Mouse (Mus musculus): ENCODE data around the gene Tex14. TPM values are rescaled to one million over a fixed set of nuclear protein-coding genes. Genes with fewer than 3 reads are reported as not detected.

Tex14 gene
- polyA plus RNA-seq, 1 experiment = 0.08 TPM

- 80% methylated on average over 3 of the region's 3 CpGs for WGBS
- H3K27me3 ChIP-seq (replicated peaks; ENCODE audit: control insufficient read depth, insufficient read depth, low read length) = no peaks in the 10 kb centered on the region
- H3K27ac ChIP-seq (ENCODE audit: insufficient read depth, low read depth, low read length) = no peak overlapping the region
- TF ChIP-seq CTCF (conservative IDR thresholded peaks at IDR 0.05; ENCODE audit: insufficient read depth, insufficient read length, low read depth, low read length) = no peak
- TF ChIP-seq POLR2A (IDR thresholded peaks at IDR 0.05; ENCODE audit: low read depth, low read length) = no peak
- no peaks in the 10 kb centered on the region for H3K36me3 ChIP-seq (ENCODE audit: control insufficient read depth, insufficient read depth, low read length)
- H3K4me3 ChIP-seq (ENCODE audit: insufficient read depth, low read depth, low read length) = no peak overlapping the region
- no peak for DNase-seq
- no peaks in the 10 kb centered on the region for H3K4me1 ChIP-seq (ENCODE audit: control insufficient read depth, insufficient read depth, low read length)
Observed at GRCm38 (mm10) chr11:87527364-87527763, 122.5 kb downstream of the Tex14 start.

GRCm38 (mm10) chr11:87527990-87528389 is 123.1 kb downstream of the Tex14 start:
- DNase-seq = no peak
- TF ChIP-seq CTCF (conservative IDR thresholded peaks at IDR 0.05; ENCODE audit: insufficient read depth, insufficient read length, low read depth, low read length) (no peak), POLR2A (IDR thresholded peaks at IDR 0.05; ENCODE audit: low read depth, low read length) (no peak)
- Histone ChIP-seq H3K27ac (ENCODE audit: insufficient read depth, low read depth, low read length) (no peak overlapping the region), H3K27me3 (replicated peaks; ENCODE audit: control insufficient read depth, insufficient read depth, low read length) (no peaks in the 10 kb centered on the region), H3K4me1 (ENCODE audit: control insufficient read depth, insufficient read depth, low read length) (no peaks in the 10 kb centered on the region), H3K4me3 (ENCODE audit: insufficient read depth, low read depth, low read length) (no peak overlapping the region), H3K36me3 (ENCODE audit: control insufficient read depth, insufficient read depth, low read length) (no peaks in the 10 kb centered on the region)
- WGBS = 63% methylated on average over 4 of the region's 4 CpGs

- H3K36me3 ChIP-seq (ENCODE audit: control insufficient read depth, insufficient read depth, low read length) = no peaks in the 10 kb centered on the region
- WGBS = 65% methylated on average over 6 of the region's 6 CpGs
- no peak overlapping the region for H3K27ac ChIP-seq (ENCODE audit: insufficient read depth, low read depth, low read length)
- H3K4me1 ChIP-seq (ENCODE audit: control insufficient read depth, insufficient read depth, low read length) = no peaks in the 10 kb centered on the region
- H3K27me3 ChIP-seq (replicated peaks; ENCODE audit: control insufficient read depth, insufficient read depth, low read length) = no peaks in the 10 kb centered on the region
- no peak for DNase-seq
- H3K4me3 ChIP-seq (ENCODE audit: insufficient read depth, low read depth, low read length) = no peak overlapping the region
- TF ChIP-seq POLR2A (IDR thresholded peaks at IDR 0.05; ENCODE audit: low read depth, low read length) (no peak), CTCF (conservative IDR thresholded peaks at IDR 0.05; ENCODE audit: insufficient read depth, insufficient read length, low read depth, low read length) (no peak)
Observed at GRCm38 (mm10) chr11:87531695-87532094, 126.8 kb downstream of the Tex14 start.

GRCm38 (mm10) chr11:87542285-87542684 is 137.4 kb downstream of the Tex14 start:
- Histone ChIP-seq H3K36me3 (ENCODE audit: control insufficient read depth, insufficient read depth, low read length) (no peaks in the 10 kb centered on the region), H3K27ac (ENCODE audit: insufficient read depth, low read depth, low read length) (no peak overlapping the region), H3K4me3 (ENCODE audit: insufficient read depth, low read depth, low read length) (no peak overlapping the region), H3K27me3 (replicated peaks; ENCODE audit: control insufficient read depth, insufficient read depth, low read length) (no peaks in the 10 kb centered on the region; the same call in 1 of the 2 replicates), H3K4me1 (ENCODE audit: control insufficient read depth, insufficient read depth, low read length) (0 out of 2 replicates have a peak, but pooled peaks cover 3% of the 10 kb centered on the region)
- no peak for DNase-seq
- WGBS = 38% methylated on average over 8 of the region's 8 CpGs
- TF ChIP-seq POLR2A (IDR thresholded peaks at IDR 0.05; ENCODE audit: low read depth, low read length) (no peak), CTCF (conservative IDR thresholded peaks at IDR 0.05; ENCODE audit: insufficient read depth, insufficient read length, low read depth, low read length) (no peak)

- 0 out of 2 replicates have a peak, but pooled peaks cover 3% of the 10 kb centered on the region for H3K4me1 ChIP-seq (ENCODE audit: control insufficient read depth, insufficient read depth, low read length)
- no peak for DNase-seq
- no peaks in the 10 kb centered on the region for H3K36me3 ChIP-seq (ENCODE audit: control insufficient read depth, insufficient read depth, low read length)
- H3K27ac ChIP-seq (ENCODE audit: insufficient read depth, low read depth, low read length) = no peak overlapping the region
- no peak overlapping the region for H3K4me3 ChIP-seq (ENCODE audit: insufficient read depth, low read depth, low read length)
- H3K27me3 ChIP-seq (replicated peaks; ENCODE audit: control insufficient read depth, insufficient read depth, low read length) = no peaks in the 10 kb centered on the region; the same call in 1 of the 2 replicates
- TF ChIP-seq POLR2A (IDR thresholded peaks at IDR 0.05; ENCODE audit: low read depth, low read length) = no peak
- no peak for TF ChIP-seq CTCF (conservative IDR thresholded peaks at IDR 0.05; ENCODE audit: insufficient read depth, insufficient read length, low read depth, low read length)
- WGBS = 53% methylated on average over 3 of the region's 3 CpGs
Observed at GRCm38 (mm10) chr11:87542906-87543305, 138.0 kb downstream of the Tex14 start.

GRCm38 (mm10) chr11:87553342-87553741 is 148.5 kb downstream of the Tex14 start:
- Histone ChIP-seq H3K27me3 (replicated peaks; ENCODE audit: control insufficient read depth, insufficient read depth, low read length) (no peaks in the 10 kb centered on the region), H3K4me1 (ENCODE audit: control insufficient read depth, insufficient read depth, low read length) (no peaks in the 10 kb centered on the region), H3K36me3 (ENCODE audit: control insufficient read depth, insufficient read depth, low read length) (no peaks in the 10 kb centered on the region), H3K27ac (ENCODE audit: insufficient read depth, low read depth, low read length) (no peak overlapping the region), H3K4me3 (ENCODE audit: insufficient read depth, low read depth, low read length) (no peak overlapping the region)
- TF ChIP-seq CTCF (conservative IDR thresholded peaks at IDR 0.05; ENCODE audit: insufficient read depth, insufficient read length, low read depth, low read length) (no peak), POLR2A (IDR thresholded peaks at IDR 0.05; ENCODE audit: low read depth, low read length) (no peak)
- no peak for DNase-seq
- 90% methylated on average over 4 of the region's 4 CpGs for WGBS

GRCm38 (mm10) chr11:87554386-87554785 is 149.5 kb downstream of the Tex14 start:
- Histone ChIP-seq H3K36me3 (ENCODE audit: control insufficient read depth, insufficient read depth, low read length) (no peaks in the 10 kb centered on the region), H3K27me3 (replicated peaks; ENCODE audit: control insufficient read depth, insufficient read depth, low read length) (no peaks in the 10 kb centered on the region), H3K27ac (ENCODE audit: insufficient read depth, low read depth, low read length) (no peak overlapping the region), H3K4me3 (ENCODE audit: insufficient read depth, low read depth, low read length) (no peak overlapping the region), H3K4me1 (ENCODE audit: control insufficient read depth, insufficient read depth, low read length) (no peaks in the 10 kb centered on the region)
- no peak for DNase-seq
- TF ChIP-seq CTCF (conservative IDR thresholded peaks at IDR 0.05; ENCODE audit: insufficient read depth, insufficient read length, low read depth, low read length) (no peak), POLR2A (IDR thresholded peaks at IDR 0.05; ENCODE audit: low read depth, low read length) (no peak)
- 63% methylated on average over 5 of the region's 5 CpGs for WGBS
